Mouse (Mus musculus) thymus, adult 2 months (tissue): ENCODE measurements around the gene Pramel1.

Source experiments
- CTCF ChIP-seq: fragments of 200-500 bp; IDR thresholded peaks from 2 replicates; pipeline ENCODE4 v1.5.1; 2012; ENCODE audit warnings: mild to moderate bottlenecking, control low read depth, low read length, moderate library complexity, borderline replicate concordance; ENCODE audit not compliant: control insufficient read depth, poor library complexity, insufficient read depth; ENCODE audit errors: extremely low read depth
- POLR2A ChIP-seq: fragments of 200-500 bp; IDR thresholded peaks from 2 replicates; pipeline ENCODE4 v1.6.1; 2012; ENCODE audit warnings: mild to moderate bottlenecking, low read length, control low read depth, moderate library complexity; ENCODE audit not compliant: control insufficient read depth, poor library complexity, insufficient read depth; ENCODE audit errors: extremely low read depth

DNA sequence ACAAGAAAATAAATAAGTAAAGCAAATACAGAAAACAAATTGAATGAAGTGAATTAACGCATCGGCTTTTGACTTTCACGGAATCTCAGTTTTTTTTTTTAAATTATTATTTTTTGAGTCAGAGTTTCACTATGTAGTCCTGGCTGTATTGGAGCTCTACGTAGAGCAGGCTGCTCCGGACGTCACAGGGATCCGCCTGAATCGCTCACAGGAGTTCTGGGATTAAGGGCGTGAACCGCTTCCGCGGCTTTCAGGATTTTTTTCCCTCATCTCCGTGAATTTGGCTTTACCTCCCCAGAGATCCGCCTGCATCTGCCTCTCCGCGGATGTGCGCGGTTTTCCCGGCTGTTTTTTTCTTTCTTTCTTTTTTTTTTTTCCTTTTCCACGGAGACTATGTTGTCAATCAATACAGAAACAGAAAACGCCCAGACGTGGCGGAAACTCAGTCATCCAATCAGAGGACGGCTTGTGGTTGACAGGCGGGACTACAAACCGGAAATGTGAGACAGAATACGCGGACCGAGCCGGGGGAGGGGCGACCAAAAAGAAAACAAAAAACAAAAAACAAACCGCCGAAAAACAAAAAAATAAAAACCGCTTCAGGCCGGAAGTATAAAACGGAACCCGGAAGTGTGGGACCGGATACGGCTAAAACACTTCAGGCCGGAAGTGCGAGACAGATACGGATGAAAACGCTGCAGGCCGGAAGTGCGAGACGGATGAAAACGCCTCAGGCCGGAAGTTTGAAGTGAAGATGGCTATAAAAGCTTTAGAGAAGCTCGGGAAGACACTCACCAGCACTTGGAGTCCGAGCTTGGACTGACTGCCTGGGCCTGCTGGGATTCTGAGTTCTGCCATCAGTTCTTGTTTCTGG is 18.2 kb downstream of the Pramel1 start, which contains the start of gene Pramef8:
- TF ChIP-seq CTCF (no peak), POLR2A (no peak)
